Mouse (Mus musculus) neural tube, embryonic 11.5 days (tissue): ENCODE data around the gene Rbp4. TPM values are rescaled to one million over a fixed set of nuclear protein-coding genes. Genes with fewer than 3 reads are reported as not detected.

Source experiments
- ATAC-seq: fragments of 200-750 bp; cut with Nextera tagmentation; 2 replicates; pipeline ENCODE4 v1.8.0; 2017; ENCODE audit warnings: moderate number of reproducible peaks, mild to moderate bottlenecking, moderate TSS enrichment, moderate library complexity; ENCODE audit not compliant: insufficient read depth, low FRiP score, low TSS enrichment
- DNase-seq: peaks from one replicate; pipeline ENCODE4 v3.0.0-alpha.2; 2015; ENCODE audit warnings: low spot score
- H3K27ac ChIP-seq: fragments of 300-500 bp; sonication (generic); 2 replicates; pipeline ENCODE4 v1.5.1; 2014; ENCODE audit warnings: low read depth, mild to moderate bottlenecking, low read length
- H3K27me3 ChIP-seq: fragments of 300-500 bp; sonication (generic); 2 replicates; pipeline ENCODE4 v1.6.1; 2014; ENCODE audit warnings: mild to moderate bottlenecking, low read length, mixed read lengths; ENCODE audit not compliant: control insufficient read depth, insufficient read depth
- H3K36me3 ChIP-seq: fragments of 300-500 bp; sonication (generic); 2 replicates; pipeline ENCODE4 v1.6.1; 2014; ENCODE audit warnings: mild to moderate bottlenecking, low read length, moderate library complexity, mixed read lengths; ENCODE audit not compliant: control insufficient read depth, insufficient read depth
- H3K4me1 ChIP-seq: fragments of 300-500 bp; sonication (generic); 2 replicates; pipeline ENCODE4 v1.6.1; 2014; ENCODE audit warnings: low read length, mixed read lengths; ENCODE audit not compliant: control insufficient read depth, insufficient read depth
- H3K4me2 ChIP-seq: fragments of 300-500 bp; sonication (generic); 2 replicates; pipeline ENCODE4 v1.6.1; 2014; ENCODE audit warnings: low read depth, mild to moderate bottlenecking, moderate library complexity
- H3K4me3 ChIP-seq: fragments of 300-500 bp; sonication (generic); 2 replicates; pipeline ENCODE4 v1.5.1; 2014; ENCODE audit warnings: low read depth, low read length
- H3K9ac ChIP-seq: fragments of 300-500 bp; sonication (generic); 2 replicates; pipeline ENCODE4 v1.6.1; 2014; ENCODE audit warnings: mild to moderate bottlenecking, low read length
- H3K9me3 ChIP-seq: fragments of 300-500 bp; sonication (generic); 2 replicates; pipeline ENCODE4 v1.6.1; 2016; ENCODE audit warnings: low read length; ENCODE audit not compliant: control insufficient read depth
- WGBS: fragments of 180-500 bp; shearing (Covaris S2); extraction: QIAGEN DNeasy Blood & Tissue Kit; methylation state at CpG from one replicate; pipeline ENCODE4 v1.1.7; 2014; 5-methylcytosine and 5-hydroxymethylcytosine counted together
- polyA plus RNA-seq: library from polyadenylated mRNA; unstranded; fragments of >200 nt; fragmentation: Nextera tagmentation; extraction: Ambion mirVana; gene quantifications from 2 replicates; pipeline ENCODE4 v1.2.1, GENCODE M21; 2014

Rbp4 gene
- 2.1 and 3.2 TPM in 2 replicates for polyA plus RNA-seq

- 68% methylated on average over 6 of the region's 6 CpGs for WGBS
- Histone ChIP-seq H3K27ac (no peak within 1 kb of the TSS), H3K9ac (peak within 1 kb of the TSS; percentile 49), H3K4me2 (peak within 1 kb of the TSS; percentile 84), H3K27me3 (peaks cover 10% of the 10 kb centered on the region; the same call in 1 of the 2 replicates), H3K36me3 (no peaks in the 10 kb centered on the region), H3K9me3 (no peaks in the 10 kb centered on the region), H3K4me1 (no peaks in the 10 kb centered on the region), H3K4me3 (peak within 1 kb of the TSS; percentile 60)
- ATAC-seq: no peak
- DNase-seq: no peak
These were observed at the start of gene Rbp4 for GRCm38 (mm10) chr19:38125219-38125610. Gene Rbp4 (minus strand): TSS chr19:38125281.

GRCm38 (mm10) chr19:38164633-38165032 is 39.6 kb upstream of the Rbp4 start:
- Histone ChIP-seq H3K4me2 (no peak overlapping the region), H3K9ac (no peak overlapping the region), H3K4me1 (no peaks in the 10 kb centered on the region), H3K9me3 (no peaks in the 10 kb centered on the region), H3K27ac (no peak overlapping the region), H3K4me3 (no peak overlapping the region), H3K36me3 (no peaks in the 10 kb centered on the region), H3K27me3 (no peaks in the 10 kb centered on the region)
- WGBS: 56% methylated on average over 2 of the region's 2 CpGs
- DNase-seq: no peak
- ATAC-seq: no peak

GRCm38 (mm10) chr19:38161648-38162354 is 36.7 kb upstream of the Rbp4 start:
- no peaks in the 10 kb centered on the region for H3K27me3 ChIP-seq
- no peak for ATAC-seq
- H3K4me3 ChIP-seq: no peak overlapping the region
- H3K9ac ChIP-seq: no peak overlapping the region
- no peaks in the 10 kb centered on the region for H3K9me3 ChIP-seq
- no peaks in the 10 kb centered on the region for H3K4me1 ChIP-seq
- WGBS: 94% methylated on average over 21 of the region's 21 CpGs
- H3K4me2 ChIP-seq: no peak overlapping the region
- H3K36me3 ChIP-seq: no peaks in the 10 kb centered on the region
- no peak for DNase-seq
- no peak overlapping the region for H3K27ac ChIP-seq

DNA sequence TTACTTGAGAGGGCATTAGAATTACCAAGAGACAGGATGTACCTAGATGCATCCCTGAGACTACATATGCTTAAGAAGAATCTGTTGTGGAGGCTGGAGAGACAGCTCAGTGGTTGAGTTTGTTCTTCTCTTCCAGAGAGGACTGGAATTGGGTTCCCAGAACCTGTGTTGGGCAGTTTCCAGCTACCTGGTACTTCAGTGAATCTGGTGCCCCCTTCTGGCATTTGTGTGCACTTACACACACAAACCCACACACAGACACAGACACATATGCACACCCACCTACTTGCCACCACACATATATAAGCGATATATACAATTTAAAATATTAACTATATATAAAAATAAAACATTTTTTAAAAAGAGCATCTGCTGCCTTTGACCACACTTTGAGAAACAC is 31.2 kb upstream of the Rbp4 start:
- ATAC-seq: no peak
- Histone ChIP-seq H3K9ac (no peak overlapping the region), H3K4me3 (no peak overlapping the region), H3K9me3 (no peaks in the 10 kb centered on the region), H3K4me1 (no peaks in the 10 kb centered on the region), H3K27ac (no peak overlapping the region), H3K4me2 (no peak overlapping the region), H3K27me3 (no peaks in the 10 kb centered on the region), H3K36me3 (no peaks in the 10 kb centered on the region)
- 93% methylated on average over 1 of the region's 1 CpGs for WGBS
- no peak for DNase-seq

DNA sequence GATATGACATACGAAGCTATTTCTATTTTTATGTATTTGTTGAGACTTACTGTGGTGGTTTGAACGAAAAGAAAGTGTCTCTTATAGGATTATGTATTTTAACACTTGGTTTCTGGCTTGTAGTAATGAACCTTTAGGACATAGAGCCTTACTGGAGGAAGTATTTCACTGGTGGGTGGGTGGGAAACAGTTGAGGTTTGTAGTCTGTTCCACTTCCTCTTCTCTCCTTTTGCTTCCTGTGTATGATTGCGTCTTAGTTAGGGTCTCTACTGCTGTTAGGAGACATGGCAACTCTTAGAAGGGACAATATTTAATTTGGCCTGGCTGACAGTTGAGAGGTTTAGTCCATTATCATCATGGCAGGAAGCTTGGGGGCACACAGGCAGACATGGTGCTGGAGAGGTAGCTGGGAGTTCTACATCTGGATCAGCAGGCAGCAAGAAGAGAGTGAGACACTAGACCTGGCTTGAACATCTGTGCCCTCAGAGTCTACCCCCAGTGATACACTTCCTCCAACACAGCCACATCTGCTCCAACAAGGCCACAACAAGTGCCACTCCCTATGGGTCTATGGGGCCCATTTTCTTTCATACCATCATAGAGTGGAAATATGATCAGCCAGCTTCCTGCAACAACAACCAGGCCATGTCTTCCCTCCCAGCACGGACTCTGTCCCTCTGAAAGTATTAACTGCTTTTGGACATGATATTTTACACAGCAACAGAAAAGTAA is 18.6 kb upstream of the Rbp4 start:
- no peak for ATAC-seq
- Histone ChIP-seq H3K4me1 (no peaks in the 10 kb centered on the region), H3K9me3 (no peaks in the 10 kb centered on the region), H3K4me2 (no peak overlapping the region), H3K4me3 (no peak overlapping the region), H3K36me3 (no peaks in the 10 kb centered on the region), H3K27ac (no peak overlapping the region), H3K9ac (no peak overlapping the region), H3K27me3 (no peaks in the 10 kb centered on the region)
- WGBS: 77% methylated on average over 4 of the region's 4 CpGs
- no peak for DNase-seq

DNA sequence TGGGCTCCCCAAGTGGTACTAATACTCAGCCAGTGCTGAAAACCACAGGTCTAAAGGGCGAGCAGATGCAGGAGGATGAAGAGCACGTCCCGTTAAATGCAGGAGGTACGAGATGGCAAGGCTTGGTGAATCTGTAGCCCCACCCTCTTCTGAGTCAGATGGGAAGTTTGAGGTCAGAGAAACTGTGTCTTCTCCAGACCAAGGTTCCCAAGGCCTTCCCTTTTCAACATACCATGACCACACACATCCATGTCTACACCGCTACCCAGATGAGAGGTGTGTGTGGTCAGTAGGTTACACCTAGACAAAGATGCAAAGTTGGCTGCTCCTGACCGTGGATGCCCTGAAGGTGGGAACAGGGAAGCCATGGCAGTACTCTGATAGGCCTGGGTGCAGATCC is 9.7 kb upstream of the Rbp4 start:
- ATAC-seq (no peak), DNase-seq (no peak)
- Histone ChIP-seq H3K27ac (no peak overlapping the region), H3K4me3 (no peak overlapping the region), H3K36me3 (no peaks in the 10 kb centered on the region), H3K4me2 (no peak overlapping the region), H3K9me3 (no peaks in the 10 kb centered on the region), H3K4me1 (no peaks in the 10 kb centered on the region), H3K27me3 (no peaks in the 10 kb centered on the region), H3K9ac (no peak overlapping the region)
- WGBS: 88% methylated on average over 6 of the region's 6 CpGs

GRCm38 (mm10) chr19:38133986-38134385 is 8.9 kb upstream of the Rbp4 start:
- ATAC-seq (no peak), DNase-seq (no peak)
- no peak overlapping the region for H3K9ac ChIP-seq
- no peaks in the 10 kb centered on the region for H3K4me1 ChIP-seq
- H3K9me3 ChIP-seq: no peaks in the 10 kb centered on the region
- H3K27me3 ChIP-seq: no peaks in the 10 kb centered on the region
- H3K4me3 ChIP-seq: no peak overlapping the region
- H3K27ac ChIP-seq: no peak overlapping the region
- WGBS: 84% methylated on average over 11 of the region's 11 CpGs
- H3K4me2 ChIP-seq: no peak overlapping the region
- no peaks in the 10 kb centered on the region for H3K36me3 ChIP-seq

- WGBS: 89% methylated on average over 6 of the region's 6 CpGs
- Histone ChIP-seq H3K27me3 (no peaks in the 10 kb centered on the region), H3K27ac (no peak within 1 kb of the TSS), H3K9me3 (no peaks in the 10 kb centered on the region), H3K36me3 (no peaks in the 10 kb centered on the region), H3K4me1 (no peaks in the 10 kb centered on the region), H3K4me2 (no peak within 1 kb of the TSS), H3K9ac (no peak within 1 kb of the TSS), H3K4me3 (no peak within 1 kb of the TSS)
- no peak for DNase-seq
- no peak for ATAC-seq
These were observed 7.4 kb upstream of the Rbp4 start, which contains the start of gene Pde6c for GRCm38 (mm10) chr19:38132481-38132880. Gene Pde6c (plus strand): TSS chr19:38132781.

GRCm38 (mm10) chr19:38126656-38127055 is 1.6 kb upstream of the Rbp4 start:
- Histone ChIP-seq H3K9me3 (no peaks in the 10 kb centered on the region), H3K4me1 (no peaks in the 10 kb centered on the region), H3K4me3 (no peak overlapping the region), H3K27me3 (peaks cover 10% of the 10 kb centered on the region; the same call in 1 of the 2 replicates), H3K27ac (no peak overlapping the region), H3K36me3 (no peaks in the 10 kb centered on the region), H3K4me2 (no peak overlapping the region), H3K9ac (no peak overlapping the region)
- WGBS: 71% methylated on average over 8 of the region's 8 CpGs
- ATAC-seq: no peak
- DNase-seq: no peak
